Mouse (Mus musculus) brain, embryonic 14.5 days (tissue): ENCODE results near the gene Gpr176.

Source experiments
- CTCF ChIP-seq: fragments of 200-500 bp; IDR thresholded peaks from 2 replicates; pipeline ENCODE4 v1.5.1; 2012; ENCODE audit warnings: inconsistent platforms, mild to moderate bottlenecking, moderate library complexity, borderline replicate concordance; ENCODE audit not compliant: insufficient read depth, insufficient read length; ENCODE audit errors: extremely low read depth
- POLR2A ChIP-seq: fragments of 200-500 bp; IDR thresholded peaks from 2 replicates; pipeline ENCODE4 v1.6.1; 2012; ENCODE audit warnings: mild to moderate bottlenecking, inconsistent platforms, borderline replicate concordance; ENCODE audit not compliant: poor library complexity, insufficient read depth, insufficient read length, severe bottlenecking; ENCODE audit errors: extremely low read depth

DNA sequence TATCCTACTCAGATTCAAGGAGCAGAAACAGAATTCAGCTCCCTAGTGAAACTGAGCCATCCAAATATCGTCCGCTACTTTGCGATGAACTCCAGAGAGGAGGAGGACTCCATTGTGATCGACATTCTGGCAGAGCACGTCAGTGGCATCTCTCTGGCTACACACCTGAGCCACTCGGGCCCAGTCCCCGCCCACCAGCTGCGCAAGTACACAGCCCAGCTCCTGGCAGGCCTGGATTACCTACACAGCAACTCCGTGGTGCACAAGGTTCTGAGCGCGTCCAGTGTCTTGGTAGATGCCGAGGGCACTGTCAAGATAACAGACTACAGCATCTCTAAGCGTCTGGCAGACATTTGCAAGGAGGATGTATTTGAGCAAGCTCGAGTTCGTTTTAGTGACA is 48.7 kb upstream of the Gpr176 start:
- TF ChIP-seq CTCF, result no peak
- TF ChIP-seq POLR2A, result no peak
